Mouse (Mus musculus) liver, adult 2 months (tissue): ENCODE data around the gene Dennd6a. TPM values are rescaled to one million over a fixed set of nuclear protein-coding genes. Genes with fewer than 3 reads are reported as not detected.
A peak's percentile ranks its signal among the peaks of the same experiment; 100 is the strongest.

Source experiments
- DNase-seq: peaks from one replicate; pipeline ENCODE4 v3.0.0-alpha.2; 2011; ENCODE audit warnings: low read depth, low spot score; ENCODE audit errors: extremely low read depth
- H3K27ac ChIP-seq: fragments of 200-500 bp; replicated peaks from 2 replicates; pipeline ENCODE4 v1.5.1; 2012; ENCODE audit warnings: low read depth, mild to moderate bottlenecking, control low read depth, inconsistent platforms, low read length; ENCODE audit not compliant: insufficient read depth
- H3K27me3 ChIP-seq: fragments of 200-500 bp; 2 replicates; pipeline ENCODE4 v1.6.1; 2012; ENCODE audit warnings: mild to moderate bottlenecking, moderate library complexity, low read length, inconsistent platforms; ENCODE audit not compliant: control insufficient read depth, insufficient read depth
- H3K36me3 ChIP-seq: fragments of 200-500 bp; 2 replicates; pipeline ENCODE4 v1.6.1; 2012; ENCODE audit warnings: low read length, inconsistent platforms; ENCODE audit not compliant: control insufficient read depth, insufficient read depth
- H3K4me1 ChIP-seq: fragments of 200-500 bp; 2 replicates; pipeline ENCODE4 v1.6.1; 2011; ENCODE audit warnings: low read length; ENCODE audit not compliant: control insufficient read depth, insufficient read depth
- H3K4me3 ChIP-seq: fragments of 200-500 bp; 2 replicates; pipeline ENCODE4 v1.5.1; 2011; ENCODE audit warnings: low read depth, mild to moderate bottlenecking, control low read depth, low read length, moderate library complexity; ENCODE audit not compliant: insufficient read depth
- H3K79me2 ChIP-seq: fragments of 200-500 bp; 2 replicates; pipeline ENCODE4 v1.6.1; 2012; ENCODE audit warnings: inconsistent platforms, mild to moderate bottlenecking, low read length, moderate library complexity; ENCODE audit not compliant: control insufficient read depth, insufficient read depth
- H3K9ac ChIP-seq: fragments of 200-500 bp; 2 replicates; pipeline ENCODE4 v1.6.1; 2012; ENCODE audit warnings: low read depth, mild to moderate bottlenecking, control low read depth, inconsistent platforms, low read length
- CTCF ChIP-seq: fragments of 200-500 bp; IDR thresholded peaks from 2 replicates; pipeline ENCODE4 v1.5.1; 2011; ENCODE audit warnings: low read depth, low read length, control low read depth
- POLR2A ChIP-seq: fragments of 200-500 bp; IDR thresholded peaks from 2 replicates; pipeline ENCODE4 v1.6.1; 2011; ENCODE audit warnings: low read length, control low read depth; ENCODE audit not compliant: insufficient read depth; ENCODE audit errors: extremely low read depth
- whole genome bisulfite sequencing: fragments of 180-500 bp; shearing (Covaris S2); methylation state at CpG from one replicate; pipeline ENCODE4 v1.1.7; 2018; 5-methylcytosine and 5-hydroxymethylcytosine counted together
- polyA plus RNA-seq: library from polyadenylated mRNA; depleted of rRNA; stranded (reverse); fragments of >200 nt; gene quantifications from 2 replicates; pipeline ENCODE4 v1.2.3, GENCODE M21; 2012
- total RNA-seq: library from RNA; depleted of rRNA; stranded (reverse); fragments of >200 nt; gene quantifications from 2 replicates; pipeline ENCODE4 v1.2.3, GENCODE M21; 2014

Gene Dennd6a
- total and polyA plus RNA-seq, 2 experiments: 6.2 to 18.5 TPM

GRCm38 (mm10) chr14:26595167-26595566 lies 21.5 kb downstream of the Dennd6a start:
- no peaks in the 10 kb centered on the region for H3K27me3 ChIP-seq
- H3K4me3 ChIP-seq: no peak overlapping the region
- H3K9ac ChIP-seq: no peak overlapping the region
- WGBS: 91% methylated on average over 7 of the region's 7 CpGs
- H3K79me2 ChIP-seq: peaks cover 4% of the 10 kb centered on the region
- H3K27ac ChIP-seq: peak overlapping the region; percentile 27; the same call in 1 of the 2 replicates
- peaks cover 15% of the 10 kb centered on the region for H3K36me3 ChIP-seq
- DNase-seq: no peak
- no peaks in the 10 kb centered on the region; the same call in 1 of the 2 replicates for H3K4me1 ChIP-seq
- no peak for TF ChIP-seq POLR2A
- no peak for TF ChIP-seq CTCF

- DNase-seq: no peak
- H3K4me3 ChIP-seq: no peak overlapping the region
- 73% methylated on average over 5 of the region's 5 CpGs for WGBS
- no peak overlapping the region for H3K9ac ChIP-seq
- H3K27ac ChIP-seq: no peak overlapping the region
- H3K36me3 ChIP-seq: peaks cover 15% of the 10 kb centered on the region
- H3K27me3 ChIP-seq: no peaks in the 10 kb centered on the region
- peaks cover under 1% of the 10 kb centered on the region; the same call in 1 of the 2 replicates for H3K79me2 ChIP-seq
- TF ChIP-seq CTCF: no peak
- no peaks in the 10 kb centered on the region; the same call in 1 of the 2 replicates for H3K4me1 ChIP-seq
Observed at GRCm38 (mm10) chr14:26595695-26596365, 22.2 kb downstream of the Dennd6a start.

- Histone ChIP-seq H3K9ac (no peak overlapping the region), H3K79me2 (no peaks in the 10 kb centered on the region), H3K4me1 (no peaks in the 10 kb centered on the region), H3K4me3 (no peak overlapping the region), H3K27ac (no peak overlapping the region), H3K27me3 (no peaks in the 10 kb centered on the region), H3K36me3 (peaks cover 36% of the 10 kb centered on the region)
- DNase-seq: no peak
- WGBS: 75% methylated on average over 4 of the region's 4 CpGs
- no peak for TF ChIP-seq CTCF
- TF ChIP-seq POLR2A: no peak
Observed at GRCm38 (mm10) chr14:26605354-26605753, 31.7 kb downstream of the Dennd6a start.

GRCm38 (mm10) chr14:26609674-26610073 lies 36.0 kb downstream of the Dennd6a start:
- H3K9ac ChIP-seq: no peak overlapping the region
- no peaks in the 10 kb centered on the region for H3K79me2 ChIP-seq
- no peaks in the 10 kb centered on the region for H3K4me1 ChIP-seq
- no peak for DNase-seq
- WGBS: 92% methylated on average over 1 of the region's 1 CpGs
- no peaks in the 10 kb centered on the region for H3K27me3 ChIP-seq
- H3K4me3 ChIP-seq: no peak overlapping the region
- no peak overlapping the region for H3K27ac ChIP-seq
- H3K36me3 ChIP-seq: peaks cover 54% of the 10 kb centered on the region
- TF ChIP-seq POLR2A (no peak), CTCF (no peak)

GRCm38 (mm10) chr14:26610689-26611088 lies 37.0 kb downstream of the Dennd6a start:
- Histone ChIP-seq H3K4me1 (no peaks in the 10 kb centered on the region), H3K36me3 (peaks cover 48% of the 10 kb centered on the region), H3K79me2 (no peaks in the 10 kb centered on the region), H3K27ac (no peak overlapping the region), H3K4me3 (no peak overlapping the region), H3K27me3 (no peaks in the 10 kb centered on the region), H3K9ac (no peak overlapping the region)
- DNase-seq: no peak
- no peak for TF ChIP-seq POLR2A
- no peak for TF ChIP-seq CTCF
- 96% methylated on average over 4 of the region's 4 CpGs for whole genome bisulfite sequencing

- Histone ChIP-seq H3K79me2 (no peaks in the 10 kb centered on the region), H3K4me3 (no peak overlapping the region), H3K27me3 (no peaks in the 10 kb centered on the region), H3K36me3 (peaks cover 53% of the 10 kb centered on the region), H3K4me1 (no peaks in the 10 kb centered on the region), H3K27ac (no peak overlapping the region), H3K9ac (no peak overlapping the region)
- no peak for DNase-seq
- TF ChIP-seq CTCF (no peak), POLR2A (no peak)
- 76% methylated on average over 4 of the region's 4 CpGs for WGBS
Observed at GRCm38 (mm10) chr14:26625301-26625700, 51.6 kb downstream of the Dennd6a start.
